Mouse (Mus musculus) embryo, embryonic 11 days (tissue): ENCODE data around the gene Pptc7.

ENCODE experiments used
- DNase-seq: peaks from one replicate; pipeline ENCODE4 v3.0.0-alpha.2; 2015

Pptc7 gene

DNA sequence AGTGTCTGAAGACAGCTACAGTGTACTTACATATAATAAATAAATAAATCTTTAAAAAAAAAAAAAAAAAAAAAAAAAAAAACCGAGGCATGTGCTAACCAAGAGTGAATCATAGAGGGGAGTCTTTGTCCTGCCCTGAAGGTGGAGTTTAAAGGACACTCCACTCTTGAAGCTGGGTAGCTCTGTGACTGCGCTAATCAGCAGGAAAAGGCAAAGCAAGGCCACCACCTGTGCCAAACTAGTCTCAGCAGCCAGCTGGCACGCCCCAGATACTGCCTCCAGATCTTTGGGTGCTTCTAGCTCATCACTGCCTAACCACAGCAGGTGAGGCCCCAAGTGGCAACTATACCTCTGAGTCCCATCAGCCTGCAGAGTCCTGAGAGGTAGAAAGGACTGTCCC, 50.5 kb downstream of the Pptc7 start:
- no peak for DNase-seq

DNA sequence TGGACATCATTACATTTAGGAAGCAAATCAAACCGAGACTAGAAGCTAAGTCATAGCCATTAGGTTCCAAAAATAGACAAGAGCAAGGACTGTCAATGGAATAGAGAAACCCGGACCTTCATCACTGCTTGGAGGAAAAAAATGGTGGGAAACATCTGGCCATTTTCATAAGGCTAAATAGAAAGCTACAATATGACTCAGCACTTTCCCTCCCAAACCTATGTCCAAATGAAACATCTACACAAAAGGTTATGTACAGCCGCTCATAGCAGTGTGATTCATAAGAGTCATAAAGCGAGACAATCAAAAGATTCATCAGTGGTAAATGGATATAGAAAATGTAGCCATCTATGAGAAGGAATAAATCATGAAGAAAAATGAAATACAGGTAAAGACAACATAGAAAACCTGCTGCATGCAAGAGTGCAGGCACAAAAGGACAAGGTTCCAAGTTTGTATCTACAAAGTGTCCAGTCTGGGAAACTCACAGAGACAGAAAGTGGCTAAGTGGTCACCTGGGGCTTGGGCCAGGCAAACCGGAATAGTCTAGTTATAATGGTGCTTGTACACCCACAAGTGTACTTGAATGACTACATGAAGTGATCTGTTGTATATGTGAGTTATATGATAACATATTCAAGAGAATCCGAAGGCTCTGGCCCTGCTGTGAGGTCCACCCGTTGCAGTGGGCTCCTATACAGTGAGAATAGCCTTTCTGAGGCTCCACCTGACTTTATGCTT, 52.6 kb downstream of the Pptc7 start:
- no peak for DNase-seq

DNA sequence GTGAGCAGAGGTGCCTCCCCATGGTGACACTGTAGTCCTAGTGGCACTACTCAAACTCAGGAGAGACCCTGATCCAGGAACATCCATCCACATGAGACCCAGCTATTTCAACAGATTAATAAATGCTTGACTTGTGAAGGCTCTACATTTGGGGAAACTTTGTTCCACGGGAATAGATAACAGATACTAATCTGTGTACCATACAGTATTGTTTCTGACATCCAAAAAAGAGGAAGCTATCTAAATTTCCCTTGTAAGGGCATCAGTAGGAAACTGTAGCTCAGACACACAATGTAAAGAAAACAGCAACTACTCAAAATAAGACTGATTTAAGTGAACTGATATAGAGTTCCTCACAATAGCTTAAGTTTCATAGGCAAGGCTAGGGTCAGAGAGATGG, 58.7 kb downstream of the Pptc7 start:
- no peak for DNase-seq

DNA sequence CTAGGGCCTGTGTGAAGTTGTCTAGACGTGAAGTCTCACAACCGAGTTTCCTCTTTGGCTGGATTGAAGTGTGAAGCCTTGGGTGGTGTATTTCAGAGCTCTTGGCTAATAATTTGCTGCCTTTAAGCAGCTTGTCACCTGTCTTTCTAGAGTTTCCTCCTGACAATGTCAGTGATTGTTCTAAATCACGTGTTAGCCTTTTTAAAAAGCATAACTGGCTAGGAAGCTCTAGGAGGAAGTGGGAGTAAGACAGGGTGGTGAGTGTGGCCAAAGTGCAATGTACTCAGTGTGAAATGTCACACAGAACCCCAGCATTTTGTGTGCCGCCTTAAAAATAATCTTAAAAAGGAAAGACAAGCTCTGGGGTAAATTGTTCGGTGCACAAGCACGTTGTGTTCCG, 59.6 kb downstream of the Pptc7 start:
- no peak for DNase-seq

DNA sequence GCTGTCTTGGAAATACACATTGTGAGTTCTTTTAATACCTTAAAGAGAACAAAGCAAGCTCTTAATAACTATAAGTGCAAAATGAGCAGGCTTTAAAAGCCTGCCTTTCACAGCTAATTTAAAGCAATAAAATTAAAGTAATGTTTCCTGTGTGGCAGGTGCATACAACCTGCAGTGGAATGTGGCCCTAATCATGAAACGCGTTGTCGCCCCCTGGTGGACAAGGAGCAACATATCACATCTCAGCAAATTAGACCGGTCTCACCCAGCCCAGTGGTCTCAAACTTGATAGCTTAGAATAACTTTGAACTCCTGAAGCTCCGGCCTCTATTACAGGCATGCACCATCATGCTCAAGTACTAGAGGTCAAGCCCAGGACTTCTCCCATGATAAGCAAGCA, 60.1 kb downstream of the Pptc7 start:
- DNase-seq = peak; percentile 84

DNA sequence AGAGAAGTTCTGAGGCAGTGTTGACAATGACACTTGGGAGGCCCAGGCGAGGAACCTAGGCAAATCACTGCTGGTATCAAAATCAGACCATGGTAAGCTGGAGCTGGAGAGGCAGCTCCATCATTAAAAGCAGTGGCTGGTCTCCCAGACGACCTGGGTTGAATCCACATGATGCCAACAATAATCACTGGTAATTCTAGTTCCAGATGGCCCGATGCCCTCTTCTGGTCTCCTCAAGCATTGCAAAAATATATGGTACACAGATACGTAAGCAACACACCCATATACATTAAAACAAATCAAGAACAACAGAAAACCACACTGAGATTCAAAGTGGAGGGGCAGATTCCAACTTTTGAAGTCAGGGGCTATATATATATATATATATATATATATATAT, 61.6 kb downstream of the Pptc7 start:
- no peak for DNase-seq

DNA sequence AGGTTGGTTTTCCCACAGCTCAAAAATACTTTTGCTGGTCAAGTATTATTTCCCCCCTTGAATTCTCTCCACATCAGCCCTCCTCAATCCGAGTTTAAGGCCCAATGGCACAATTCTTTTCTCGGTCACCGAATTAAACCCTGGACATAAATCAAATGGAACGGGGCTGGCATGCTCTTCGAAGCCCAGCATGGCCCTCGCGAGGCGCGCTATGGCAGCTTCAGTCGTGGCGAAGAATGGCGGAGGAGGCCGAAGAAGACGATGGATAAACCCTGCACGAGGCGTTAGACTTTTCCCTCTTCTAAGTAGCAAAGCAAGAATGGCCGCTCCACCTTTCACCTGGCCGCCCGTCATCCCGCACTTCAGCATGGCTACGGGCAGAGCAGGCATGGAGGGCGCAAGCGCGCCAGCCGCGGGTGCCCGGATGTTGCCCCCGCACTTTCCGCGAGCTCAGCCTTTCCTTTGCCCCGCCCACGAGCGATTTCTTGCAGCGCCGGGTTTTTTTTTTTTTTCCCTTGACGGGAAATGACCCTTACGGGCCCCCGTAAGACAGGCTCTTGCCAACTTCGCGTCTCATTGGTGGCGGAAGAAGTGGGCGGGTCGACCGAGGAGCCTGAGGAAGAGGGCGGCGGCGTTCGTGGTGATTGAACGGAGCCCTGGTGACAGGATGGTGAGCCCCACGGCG, 69.8 kb downstream of the Pptc7 start, which contains the start of the genes Rad9b and Vps29:
Gene Rad9b, minus strand, starts transcription at position 427 of the 685 bp plus-strand sequence.
Gene Vps29, plus strand, starts transcription at position 563 of the 685 bp plus-strand sequence.
- DNase-seq = peak; percentile 100

DNA sequence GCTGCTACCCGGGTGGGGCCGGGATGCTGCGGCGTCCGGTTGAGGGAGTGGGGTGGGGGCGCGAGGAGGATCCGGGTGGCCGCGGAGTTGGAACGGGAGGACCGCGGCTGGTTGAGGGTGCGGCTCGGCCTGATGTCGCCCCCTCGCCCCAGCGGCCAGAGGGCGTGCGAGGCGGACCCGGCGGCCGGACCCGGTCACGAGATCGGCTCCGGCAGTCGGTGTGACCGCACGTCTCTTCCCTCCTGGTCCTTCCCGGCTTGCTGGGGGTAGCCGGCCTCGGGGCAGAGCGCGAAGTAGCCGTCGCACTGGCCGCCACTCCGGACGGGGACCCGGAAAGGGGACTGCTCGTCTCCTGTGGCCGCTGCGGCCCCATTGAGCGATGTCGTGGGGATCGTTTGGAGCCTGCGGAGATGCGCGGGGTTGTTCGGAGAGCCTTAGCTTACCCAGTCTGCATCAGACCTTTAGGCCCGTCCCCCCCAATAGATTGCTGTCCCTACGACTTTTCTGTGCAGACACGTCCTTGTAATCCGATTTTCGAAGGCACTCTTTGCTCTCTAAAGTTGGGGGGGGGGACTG, 70.4 kb downstream of the Pptc7 start:
- no peak for DNase-seq

DNA sequence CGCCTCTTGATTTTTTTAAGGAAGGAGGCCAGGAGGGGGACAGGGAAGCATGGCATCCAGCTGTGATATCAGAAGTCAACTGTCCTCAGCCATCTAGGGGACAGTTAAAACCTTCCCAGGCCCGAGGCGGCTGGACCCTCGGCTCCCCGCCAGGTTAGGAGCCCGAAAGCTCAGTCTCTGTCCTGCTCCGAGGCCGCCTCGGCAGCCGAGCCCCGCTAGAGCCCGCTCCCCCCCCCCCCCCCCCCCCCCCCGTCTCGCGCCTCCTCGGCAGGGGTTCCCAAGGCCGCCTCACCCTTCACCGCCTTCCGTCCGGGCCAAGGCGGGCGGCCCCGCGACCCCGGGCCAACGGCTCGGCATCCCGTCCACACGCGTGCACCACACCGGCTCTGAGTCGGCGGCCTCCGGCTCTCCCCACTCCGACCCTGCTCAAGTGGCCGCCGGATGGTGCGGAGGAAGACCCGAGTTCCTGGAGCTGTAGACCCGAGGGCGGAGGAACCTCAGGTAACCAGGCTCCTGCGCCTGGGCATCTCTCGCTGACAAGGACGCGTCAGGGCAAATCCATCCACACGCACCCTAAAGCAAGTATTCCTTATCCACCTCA, 87.5 kb downstream of the Pptc7 start, which contains the start of gene Gpn3:
Gene Gpn3, plus strand, starts transcription at position 286 of the 601 bp plus-strand sequence.
- DNase-seq = no peak

DNA sequence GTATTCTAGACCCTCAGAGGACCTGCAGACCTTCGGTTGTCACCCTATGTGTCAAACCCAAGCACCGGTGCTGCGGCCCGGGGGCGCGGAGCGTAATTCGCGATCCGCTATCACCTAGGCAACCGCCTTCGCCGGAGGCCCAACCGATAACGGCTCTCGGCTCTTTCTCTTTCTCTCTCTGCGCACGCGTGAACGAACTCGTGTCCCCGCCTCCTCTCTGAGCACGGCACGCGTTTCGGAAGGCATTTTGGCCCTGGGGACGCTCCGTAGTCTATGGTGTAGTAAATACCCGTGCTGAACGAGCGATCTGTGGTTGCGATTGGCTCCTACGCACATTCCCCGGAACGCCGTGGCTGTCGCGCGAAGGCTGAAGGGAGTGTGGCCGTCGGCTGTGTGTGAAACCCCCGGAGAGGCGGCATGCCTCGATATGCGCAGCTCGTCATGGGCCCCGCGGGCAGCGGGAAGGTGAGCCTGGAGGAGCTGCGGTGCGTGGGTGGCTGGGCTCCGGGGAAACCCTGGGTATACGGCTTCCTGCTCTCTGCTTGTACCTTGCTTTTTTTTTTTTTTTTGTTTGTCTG, 88.1 kb downstream of the Pptc7 start, which contains the start of gene Fam216a:
Gene Fam216a, minus strand, starts transcription at position 173 of the 578 bp plus-strand sequence.
- DNase-seq = peak; percentile 100

DNA sequence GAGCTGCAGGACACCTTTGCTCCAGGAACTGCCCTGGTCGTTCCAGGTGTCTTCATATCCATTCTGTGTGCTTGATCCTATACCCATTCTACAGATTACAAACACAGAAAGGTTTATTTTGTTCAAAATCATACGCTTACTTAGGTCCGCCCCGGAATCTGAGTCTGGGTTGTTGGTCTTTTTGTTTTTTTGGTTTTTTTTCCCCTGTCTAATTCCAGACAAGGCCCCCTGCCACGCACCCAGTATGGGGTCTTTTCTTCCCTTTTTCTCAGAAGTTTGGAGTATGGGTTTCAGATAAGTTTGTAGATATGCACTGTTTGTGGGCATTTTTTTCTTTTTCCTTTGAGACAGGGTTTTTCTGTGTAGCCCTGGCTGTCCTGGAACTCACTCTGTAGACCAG, 88.7 kb downstream of the Pptc7 start:
- no peak for DNase-seq
